Mouse (Mus musculus) CH12.LX (cell line): ENCODE measurements around the gene Kif21b. TPM values are rescaled to one million over a fixed set of nuclear protein-coding genes. Genes with fewer than 3 reads are reported as not detected.

Source experiments
- DNase-seq: peaks from one replicate; pipeline ENCODE4 v3.0.0-alpha.2; 2013; ENCODE audit errors: extremely low read depth
- H3K27ac ChIP-seq: 2 replicates; pipeline ENCODE4 v1.5.1; 2012; ENCODE audit warnings: low read depth, mild to moderate bottlenecking, control low read depth, moderate library complexity; ENCODE audit not compliant: insufficient read depth
- H3K27me3 ChIP-seq: replicated peaks from 2 replicates; pipeline ENCODE3; 2012; ENCODE audit warnings: inconsistent platforms
- H3K36me3 ChIP-seq, 2 experiments: replicated peaks in 1 of 2; 2 replicates each; pipeline versions ENCODE3 to v1.6.1; 2012; ENCODE audit warnings: inconsistent platforms in 1 of 2, low read length in 1 of 2, mild to moderate bottlenecking in 1 of 2, mixed read lengths in 1 of 2, moderate library complexity in 1 of 2; ENCODE audit not compliant: control insufficient read depth in 1 of 2, insufficient read depth in 1 of 2
- H3K4me1 ChIP-seq, 2 experiments: 2 replicates each; pipeline ENCODE4 v1.6.1; 2012; ENCODE audit warnings: inconsistent platforms in 1 of 2, moderate library complexity in 1 of 2; ENCODE audit not compliant: insufficient read depth in 2 of 2, control insufficient read depth in 1 of 2
- H3K4me2 ChIP-seq: 2 replicates; pipeline ENCODE4 v1.6.1; 2012; ENCODE audit warnings: low read depth, mild to moderate bottlenecking, control low read depth; ENCODE audit not compliant: poor library complexity, insufficient read depth, severe bottlenecking
- H3K4me3 ChIP-seq, 3 experiments: fragments of 150-350 bp in 1 of 3; sonication (generic) in 1 of 3; replicated peaks in 1 of 3; 2 replicates each; pipeline versions ENCODE3 to v1.5.1; 2011 to 2012; ENCODE audit warnings: low read depth in 2 of 3, low read length in 2 of 3, mild to moderate bottlenecking in 2 of 3, moderate library complexity in 2 of 3, control low read depth in 1 of 3, improper control_type of control experiment in 1 of 3, inconsistent platforms in 1 of 3, mixed read lengths in 1 of 3; ENCODE audit not compliant: poor library complexity in 1 of 3
- H3K79me2 ChIP-seq: replicated peaks from 2 replicates; pipeline ENCODE4 v1.6.1; 2012; ENCODE audit warnings: mild to moderate bottlenecking, moderate library complexity; ENCODE audit not compliant: control insufficient read depth, poor library complexity, insufficient read depth, severe bottlenecking; ENCODE audit errors: extremely low read depth
- H3K9ac ChIP-seq: 2 replicates; pipeline ENCODE4 v1.6.1; 2012; ENCODE audit warnings: low read depth, mild to moderate bottlenecking, control low read depth, moderate library complexity; ENCODE audit not compliant: insufficient read depth
- H3K9me3 ChIP-seq: replicated peaks from 2 replicates; pipeline ENCODE3; 2012; ENCODE audit warnings: low read length, inconsistent platforms, mixed read lengths
- BHLHE40 ChIP-seq: IDR thresholded peaks from 2 replicates; pipeline ENCODE4 v1.6.1; 2011; ENCODE audit warnings: mild to moderate bottlenecking, low read depth, low read length, improper control_type of control experiment
- CHD2 ChIP-seq: IDR thresholded peaks from 2 replicates; pipeline ENCODE4 v1.6.1; 2011; ENCODE audit warnings: low read length, improper control_type of control experiment
- ELF1 ChIP-seq: IDR thresholded peaks from 2 replicates; pipeline ENCODE4 v1.6.1; 2014; ENCODE audit warnings: low read depth, mild to moderate bottlenecking, inconsistent platforms, low read length, improper control_type of control experiment
- ETS1 ChIP-seq: conservative IDR thresholded peaks from 2 replicates; pipeline ENCODE4 v1.6.1; 2012; ENCODE audit warnings: low read depth, mild to moderate bottlenecking, inconsistent platforms, low read length, improper control_type of control experiment, moderate library complexity
- GABPA ChIP-seq: IDR thresholded peaks from 2 replicates; pipeline ENCODE4 v1.6.1; 2012; ENCODE audit warnings: low read depth, low read length, improper control_type of control experiment, inconsistent platforms; ENCODE audit not compliant: insufficient replicate concordance
- HCFC1 ChIP-seq: IDR thresholded peaks from 2 replicates; pipeline ENCODE4 v1.6.1; 2012; ENCODE audit warnings: low read depth, mild to moderate bottlenecking, inconsistent platforms, low read length, improper control_type of control experiment
- IRF4 ChIP-seq: IDR thresholded peaks from 2 replicates; pipeline ENCODE4 v1.6.1; 2014; ENCODE audit warnings: low read depth, mild to moderate bottlenecking, inconsistent platforms, low read length, improper control_type of control experiment
- JUN ChIP-seq: IDR thresholded peaks from 2 replicates; pipeline ENCODE4 v1.6.1; 2011; ENCODE audit warnings: low read depth, mild to moderate bottlenecking, low read length, improper control_type of control experiment, moderate library complexity; ENCODE audit not compliant: insufficient read depth
- KAT2A ChIP-seq: IDR thresholded peaks from 2 replicates; pipeline ENCODE4 v1.6.1; 2012; ENCODE audit warnings: low read length, improper control_type of control experiment, inconsistent platforms; ENCODE audit not compliant: insufficient replicate concordance
- MAZ ChIP-seq: IDR thresholded peaks from 2 replicates; pipeline ENCODE4 v1.6.1; 2012; ENCODE audit warnings: low read depth, mild to moderate bottlenecking, inconsistent platforms, low read length, improper control_type of control experiment, moderate library complexity
- MXI1 ChIP-seq: IDR thresholded peaks from 2 replicates; pipeline ENCODE4 v1.6.1; 2011; ENCODE audit warnings: mild to moderate bottlenecking, low read depth, low read length, improper control_type of control experiment
- POLR2A ChIP-seq: IDR thresholded peaks from 2 replicates; pipeline ENCODE4 v1.6.1; 2011; ENCODE audit warnings: low read depth, mild to moderate bottlenecking, improper control_type of control experiment, low read length
- POLR2AphosphoS2 ChIP-seq: IDR thresholded peaks from 2 replicates; pipeline ENCODE4 v1.6.1; 2011; ENCODE audit warnings: low read depth, low read length, improper control_type of control experiment
- RCOR1 ChIP-seq: conservative IDR thresholded peaks from 2 replicates; pipeline ENCODE4 v1.6.1; 2012; ENCODE audit warnings: low read depth, mild to moderate bottlenecking, inconsistent platforms, low read length, improper control_type of control experiment
- SIN3A ChIP-seq: IDR thresholded peaks from 2 replicates; pipeline ENCODE4 v1.6.1; 2012; ENCODE audit warnings: low read length, improper control_type of control experiment, inconsistent platforms
- SMC3 ChIP-seq: IDR thresholded peaks from 2 replicates; pipeline ENCODE4 v1.6.1; 2011; ENCODE audit warnings: low read depth, low read length, improper control_type of control experiment
- TCF12 ChIP-seq: IDR thresholded peaks from 2 replicates; pipeline ENCODE4 v1.6.1; 2014; ENCODE audit warnings: low read depth, mild to moderate bottlenecking, inconsistent platforms, low read length, improper control_type of control experiment
- USF1 ChIP-seq: IDR thresholded peaks from 2 replicates; pipeline ENCODE4 v1.6.1; 2014; ENCODE audit warnings: low read depth, mild to moderate bottlenecking, inconsistent platforms, low read length, improper control_type of control experiment
- ZC3H11A ChIP-seq: IDR thresholded peaks from 2 replicates; pipeline ENCODE4 v1.6.1; 2012; ENCODE audit warnings: low read depth, mild to moderate bottlenecking, inconsistent platforms, low read length, improper control_type of control experiment
- ZKSCAN1 ChIP-seq: IDR thresholded peaks from 2 replicates; pipeline ENCODE4 v1.6.1; 2012; ENCODE audit warnings: low read depth, inconsistent platforms, low read length, improper control_type of control experiment, borderline replicate concordance
- ZMIZ1 ChIP-seq: IDR thresholded peaks from 2 replicates; pipeline ENCODE4 v1.6.1; 2012; ENCODE audit warnings: low read depth, mild to moderate bottlenecking, inconsistent platforms, low read length, improper control_type of control experiment
- dilution Hi-C: fragments of 300-500 bp; cut with MboI; formaldehyde crosslinking; loops from 2 replicates; pipeline ENCODE4 v1.14.3; 2020; ENCODE audit warnings: low sequenced_read_pairs; ENCODE audit not compliant: extremely low pct_unique_long_range_greater_than_20kb, extremely low pct_ligation_motif_present
- in situ Hi-C: fragments of 300-500 bp; cut with MboI; formaldehyde crosslinking; loops from 3 replicates; pipeline ENCODE4 v1.14.3; 2019; ENCODE audit warnings: low sequenced_read_pairs, low pct_ligation_motif_present, low pct_unique_long_range_greater_than_20kb, mixed read lengths
- polyA plus RNA-seq: library from polyadenylated mRNA; unstranded; fragments of >175 nt; gene quantifications from 2 replicates; pipeline ENCODE4 v1.2.1, GENCODE M21; 2012; ENCODE audit warnings: low read depth; ENCODE audit not compliant: insufficient read length
- total RNA-seq, 2 experiments: library from RNA; depleted of rRNA; stranded (reverse); fragments of 300-350 nt in 1 of 2; fragments of >200 nt in 1 of 2; gene quantifications; 2 replicates each; pipeline ENCODE4 v1.2.3; 2012 to 2014

Kif21b gene
- total and polyA plus RNA-seq, 3 experiments, result 7.3 to 32.4 (median 26.2) TPM

- in situ Hi-C loops (no loop called here), dilution Hi-C loops (no loop called here)
- no peak overlapping the region for H3K4me2 ChIP-seq
- TF ChIP-seq JUN, result no peak
- no peak for TF ChIP-seq ETS1
- TF ChIP-seq USF1, result no peak
- no peak for TF ChIP-seq CHD2
- TF ChIP-seq KAT2A, result no peak
- no peak for TF ChIP-seq MXI1
- H3K9ac ChIP-seq, result no peak overlapping the region
- no peak overlapping the region for H3K27ac ChIP-seq
- DNase-seq, result no peak
- no peaks in the 10 kb centered on the region for H3K4me1 ChIP-seq
- H3K27me3 ChIP-seq, result peaks cover 61% of the 10 kb centered on the region
- H3K36me3 ChIP-seq, result no peaks in the 10 kb centered on the region
- H3K79me2 ChIP-seq, result no peaks in the 10 kb centered on the region
- peaks cover 4% of the 10 kb centered on the region for H3K9me3 ChIP-seq
- no peak overlapping the region for H3K4me3 ChIP-seq
These were observed 28.2 kb upstream of the Kif21b start for GRCm38 (mm10) chr1:136102981-136103380.

- no peak for DNase-seq
- no peak for TF ChIP-seq GABPA
- TF ChIP-seq HCFC1, result no peak
- no peak for TF ChIP-seq JUN
- no peak for TF ChIP-seq CHD2
- no peak for TF ChIP-seq POLR2A
- TF ChIP-seq MAZ, result no peak
- TF ChIP-seq SMC3, result no peak
- TF ChIP-seq ZKSCAN1, result no peak
- no peak for TF ChIP-seq RCOR1
- TF ChIP-seq POLR2AphosphoS2, result no peak
- TF ChIP-seq ZMIZ1, result no peak
- no peak for TF ChIP-seq ELF1
- TF ChIP-seq IRF4, result no peak
- no peak for TF ChIP-seq ZC3H11A
- TF ChIP-seq ETS1, result no peak
- no peak for TF ChIP-seq SIN3A
- TF ChIP-seq TCF12, result no peak
- no peak for TF ChIP-seq BHLHE40
- in situ Hi-C loops, result no loop called here
- H3K79me2 ChIP-seq, result no peaks in the 10 kb centered on the region
- H3K4me3 ChIP-seq, result no peak overlapping the region
- no peaks in the 10 kb centered on the region for H3K36me3 ChIP-seq
- H3K9ac ChIP-seq, result no peak overlapping the region
- peaks cover 65% of the 10 kb centered on the region for H3K27me3 ChIP-seq
- no peaks in the 10 kb centered on the region for H3K4me1 ChIP-seq
- H3K4me2 ChIP-seq, result no peak overlapping the region
- peaks cover 4% of the 10 kb centered on the region for H3K9me3 ChIP-seq
- dilution Hi-C loops, result no loop called here
- no peak overlapping the region for H3K27ac ChIP-seq
These were observed 27.5 kb upstream of the Kif21b start for GRCm38 (mm10) chr1:136103696-136104095.
